Mouse (Mus musculus): ENCODE results near the gene Tpm4. TPM values are rescaled to one million over a fixed set of nuclear protein-coding genes. Genes with fewer than 3 reads are reported as not detected.
A peak's percentile ranks its signal among the peaks of the same experiment; 100 is the strongest.

Gene Tpm4
- polyA plus RNA-seq, 1 experiment, result 55.7 TPM

GRCm38 (mm10) chr8:72132417-72132816 is 2.4 kb upstream of the Tpm4 start:
- WGBS, result 91% methylated on average over 1 of the region's 1 CpGs

GRCm38 (mm10) chr8:72132891-72133290 is 1.9 kb upstream of the Tpm4 start:
- Histone ChIP-seq H3K4me1 (ENCODE audit: control insufficient read depth, insufficient read depth, low read length) (no peaks in the 10 kb centered on the region; the same call in 1 of the 2 replicates), H3K27ac (ENCODE audit: insufficient read depth, low read depth, low read length) (no peak overlapping the region), H3K36me3 (ENCODE audit: control insufficient read depth, insufficient read depth, low read length) (no peaks in the 10 kb centered on the region), H3K27me3 (replicated peaks; ENCODE audit: control insufficient read depth, insufficient read depth, low read length) (no peaks in the 10 kb centered on the region), H3K4me3 (ENCODE audit: insufficient read depth, low read depth, low read length) (no peak overlapping the region)
- TF ChIP-seq POLR2A (IDR thresholded peaks at IDR 0.05; ENCODE audit: low read depth, low read length) (no peak), CTCF (conservative IDR thresholded peaks at IDR 0.05; ENCODE audit: insufficient read depth, insufficient read length, low read depth, low read length) (no peak)
- 60% methylated on average over 1 of the region's 1 CpGs for WGBS
- DNase-seq, result peak; percentile 63

More at GRCm38 (mm10) chr8:72132417-72132816, 2.4 kb upstream of the Tpm4 start:
- TF ChIP-seq POLR2A (IDR thresholded peaks at IDR 0.05; ENCODE audit: low read depth, low read length) (no peak), CTCF (conservative IDR thresholded peaks at IDR 0.05; ENCODE audit: insufficient read depth, insufficient read length, low read depth, low read length) (no peak)
- H3K27me3 ChIP-seq (replicated peaks; ENCODE audit: control insufficient read depth, insufficient read depth, low read length), result no peaks in the 10 kb centered on the region
- no peak overlapping the region for H3K4me3 ChIP-seq (ENCODE audit: insufficient read depth, low read depth, low read length)
- no peaks in the 10 kb centered on the region; the same call in 1 of the 2 replicates for H3K4me1 ChIP-seq (ENCODE audit: control insufficient read depth, insufficient read depth, low read length)
- DNase-seq, result no peak
- no peaks in the 10 kb centered on the region for H3K36me3 ChIP-seq (ENCODE audit: control insufficient read depth, insufficient read depth, low read length)
- no peak overlapping the region for H3K27ac ChIP-seq (ENCODE audit: insufficient read depth, low read depth, low read length)

- no peak for TF ChIP-seq CTCF (conservative IDR thresholded peaks at IDR 0.05; ENCODE audit: insufficient read depth, insufficient read length, low read depth, low read length)
- TF ChIP-seq POLR2A (IDR thresholded peaks at IDR 0.05; ENCODE audit: low read depth, low read length), result no peak
- DNase-seq, result no peak
- no peaks in the 10 kb centered on the region for H3K27me3 ChIP-seq (replicated peaks; ENCODE audit: control insufficient read depth, insufficient read depth, low read length)
- H3K4me1 ChIP-seq (ENCODE audit: control insufficient read depth, insufficient read depth, low read length), result no peaks in the 10 kb centered on the region; the same call in 1 of the 2 replicates
- no peak overlapping the region for H3K4me3 ChIP-seq (ENCODE audit: insufficient read depth, low read depth, low read length)
- no peaks in the 10 kb centered on the region for H3K36me3 ChIP-seq (ENCODE audit: control insufficient read depth, insufficient read depth, low read length)
- 52% methylated on average over 1 of the region's 1 CpGs for WGBS
- H3K27ac ChIP-seq (ENCODE audit: insufficient read depth, low read depth, low read length), result no peak overlapping the region
Measured at GRCm38 (mm10) chr8:72133507-72133906, 1.3 kb upstream of the Tpm4 start.

- Histone ChIP-seq H3K4me3 (ENCODE audit: insufficient read depth, low read depth, low read length) (peak overlapping the region; percentile 93), H3K4me1 (ENCODE audit: control insufficient read depth, insufficient read depth, low read length) (no peaks in the 10 kb centered on the region; the same call in 1 of the 2 replicates), H3K36me3 (ENCODE audit: control insufficient read depth, insufficient read depth, low read length) (no peaks in the 10 kb centered on the region), H3K27me3 (replicated peaks; ENCODE audit: control insufficient read depth, insufficient read depth, low read length) (no peaks in the 10 kb centered on the region), H3K27ac (ENCODE audit: insufficient read depth, low read depth, low read length) (peak overlapping the region; percentile 87)
- peak; percentile 41 for DNase-seq
- WGBS, result under 1% methylated on average over 62 of the region's 62 CpGs
- TF ChIP-seq CTCF (conservative IDR thresholded peaks at IDR 0.05; ENCODE audit: insufficient read depth, insufficient read length, low read depth, low read length), result 0 out of 2 replicates have a peak, but pooled peaks have one; percentile 3
- no peak for TF ChIP-seq POLR2A (IDR thresholded peaks at IDR 0.05; ENCODE audit: low read depth, low read length)
Measured at GRCm38 (mm10) chr8:72135446-72136301, 899 bp downstream of the Tpm4 start.

- H3K4me3 ChIP-seq (ENCODE audit: insufficient read depth, low read depth, low read length), result peak overlapping the region; percentile 93
- H3K27me3 ChIP-seq (replicated peaks; ENCODE audit: control insufficient read depth, insufficient read depth, low read length), result no peaks in the 10 kb centered on the region
- TF ChIP-seq POLR2A (IDR thresholded peaks at IDR 0.05; ENCODE audit: low read depth, low read length), result no peak
- TF ChIP-seq CTCF (conservative IDR thresholded peaks at IDR 0.05; ENCODE audit: insufficient read depth, insufficient read length, low read depth, low read length), result no peak
- 5% methylated on average over 18 of the region's 18 CpGs for WGBS
- no peaks in the 10 kb centered on the region; the same call in 1 of the 2 replicates for H3K4me1 ChIP-seq (ENCODE audit: control insufficient read depth, insufficient read depth, low read length)
- peak; percentile 90 for DNase-seq
- no peaks in the 10 kb centered on the region for H3K36me3 ChIP-seq (ENCODE audit: control insufficient read depth, insufficient read depth, low read length)
- H3K27ac ChIP-seq (ENCODE audit: insufficient read depth, low read depth, low read length), result peak overlapping the region; percentile 87
Measured at GRCm38 (mm10) chr8:72136302-72136978, 1.7 kb downstream of the Tpm4 start.

GRCm38 (mm10) chr8:72137431-72137830 is 2.7 kb downstream of the Tpm4 start:
- Histone ChIP-seq H3K36me3 (ENCODE audit: control insufficient read depth, insufficient read depth, low read length) (no peaks in the 10 kb centered on the region), H3K27me3 (replicated peaks; ENCODE audit: control insufficient read depth, insufficient read depth, low read length) (no peaks in the 10 kb centered on the region), H3K27ac (ENCODE audit: insufficient read depth, low read depth, low read length) (no peak overlapping the region), H3K4me3 (ENCODE audit: insufficient read depth, low read depth, low read length) (no peak overlapping the region), H3K4me1 (ENCODE audit: control insufficient read depth, insufficient read depth, low read length) (no peaks in the 10 kb centered on the region; the same call in 1 of the 2 replicates)
- TF ChIP-seq CTCF (conservative IDR thresholded peaks at IDR 0.05; ENCODE audit: insufficient read depth, insufficient read length, low read depth, low read length), result no peak
- TF ChIP-seq POLR2A (IDR thresholded peaks at IDR 0.05; ENCODE audit: low read depth, low read length), result no peak
- WGBS, result 85% methylated on average over 2 of the region's 2 CpGs
- DNase-seq, result no peak

GRCm38 (mm10) chr8:72138456-72138855 is 3.7 kb downstream of the Tpm4 start:
- H3K27me3 ChIP-seq (replicated peaks; ENCODE audit: control insufficient read depth, insufficient read depth, low read length), result no peaks in the 10 kb centered on the region
- H3K27ac ChIP-seq (ENCODE audit: insufficient read depth, low read depth, low read length), result no peak overlapping the region
- no peak for DNase-seq
- TF ChIP-seq POLR2A (IDR thresholded peaks at IDR 0.05; ENCODE audit: low read depth, low read length) (no peak), CTCF (conservative IDR thresholded peaks at IDR 0.05; ENCODE audit: insufficient read depth, insufficient read length, low read depth, low read length) (no peak)
- 92% methylated on average over 5 of the region's 5 CpGs for WGBS
- no peaks in the 10 kb centered on the region for H3K36me3 ChIP-seq (ENCODE audit: control insufficient read depth, insufficient read depth, low read length)
- H3K4me3 ChIP-seq (ENCODE audit: insufficient read depth, low read depth, low read length), result no peak overlapping the region
- no peaks in the 10 kb centered on the region; the same call in 1 of the 2 replicates for H3K4me1 ChIP-seq (ENCODE audit: control insufficient read depth, insufficient read depth, low read length)
